Mouse (Mus musculus): ENCODE measurements around the gene Gprc5b. TPM values are rescaled to one million over a fixed set of nuclear protein-coding genes. Genes with fewer than 3 reads are reported as not detected.

Gene Gprc5b
- polyA plus RNA-seq, 1 experiment from 2014 or later: 8.0 TPM

- H3K27ac ChIP-seq: no peak overlapping the region
- no peak overlapping the region for H3K9ac ChIP-seq
- no peaks in the 10 kb centered on the region for H3K4me1 ChIP-seq
- H3K27me3 ChIP-seq: no peaks in the 10 kb centered on the region
- WGBS: 79% methylated on average over 4 of the region's 4 CpGs
- H3K4me2 ChIP-seq (replicated peaks): no peak overlapping the region
- peaks cover 33% of the 10 kb centered on the region for H3K36me3 ChIP-seq
- no peak for ATAC-seq (ENCODE audit: low FRiP score, low read depth)
- no peaks in the 10 kb centered on the region for H3K9me3 ChIP-seq
- no peak overlapping the region for H3K4me3 ChIP-seq
These were observed 9.2 kb downstream of the Gprc5b start for GRCm38 (mm10) chr7:118985786-118986185.

- Histone ChIP-seq H3K4me1 (no peaks in the 10 kb centered on the region), H3K27ac (no peak overlapping the region), H3K4me3 (no peak overlapping the region), H3K9ac (no peak overlapping the region), H3K9me3 (no peaks in the 10 kb centered on the region), H3K36me3 (peaks cover 34% of the 10 kb centered on the region), H3K4me2 (replicated peaks) (no peak overlapping the region), H3K27me3 (no peaks in the 10 kb centered on the region)
- WGBS: 92% methylated on average over 19 of the region's 19 CpGs
- ATAC-seq (ENCODE audit: low FRiP score, low read depth): no peak; the same call in 1 of the 2 replicates
These were observed 11.1 kb downstream of the Gprc5b start for GRCm38 (mm10) chr7:118983961-118984360.

- no peak overlapping the region for H3K4me2 ChIP-seq (replicated peaks)
- H3K27me3 ChIP-seq: no peaks in the 10 kb centered on the region
- no peak overlapping the region for H3K4me3 ChIP-seq
- H3K4me1 ChIP-seq: no peaks in the 10 kb centered on the region
- H3K9me3 ChIP-seq: no peaks in the 10 kb centered on the region
- no peak for ATAC-seq (ENCODE audit: low FRiP score, low read depth)
- 85% methylated on average over 4 of the region's 4 CpGs for WGBS
- no peak overlapping the region for H3K27ac ChIP-seq
- H3K36me3 ChIP-seq: peaks cover 37% of the 10 kb centered on the region
- H3K9ac ChIP-seq: no peak overlapping the region
These were observed 12.4 kb downstream of the Gprc5b start for GRCm38 (mm10) chr7:118982586-118982985.

GRCm38 (mm10) chr7:118981831-118982230 is 13.2 kb downstream of the Gprc5b start:
- H3K27me3 ChIP-seq: no peaks in the 10 kb centered on the region
- peaks cover 3% of the 10 kb centered on the region; the same call in 1 of the 2 replicates for H3K4me1 ChIP-seq
- H3K4me3 ChIP-seq: no peak overlapping the region
- H3K9me3 ChIP-seq: no peaks in the 10 kb centered on the region
- peaks cover 37% of the 10 kb centered on the region for H3K36me3 ChIP-seq
- no peak overlapping the region for H3K9ac ChIP-seq
- ATAC-seq (ENCODE audit: low FRiP score, low read depth): no peak
- no peak overlapping the region for H3K27ac ChIP-seq
- no peak overlapping the region for H3K4me2 ChIP-seq (replicated peaks)
- WGBS: 92% methylated on average over 5 of the region's 5 CpGs

GRCm38 (mm10) chr7:118981346-118981745 is 13.7 kb downstream of the Gprc5b start:
- ATAC-seq (ENCODE audit: low FRiP score, low read depth): no peak
- H3K27me3 ChIP-seq: no peaks in the 10 kb centered on the region
- no peaks in the 10 kb centered on the region for H3K9me3 ChIP-seq
- H3K9ac ChIP-seq: no peak overlapping the region
- WGBS: 75% methylated on average over 4 of the region's 4 CpGs
- H3K4me2 ChIP-seq (replicated peaks): no peak overlapping the region
- H3K4me1 ChIP-seq: peaks cover 8% of the 10 kb centered on the region
- H3K27ac ChIP-seq: no peak overlapping the region
- H3K36me3 ChIP-seq: peaks cover 37% of the 10 kb centered on the region
- H3K4me3 ChIP-seq: no peak overlapping the region

GRCm38 (mm10) chr7:118979708-118980107 is 15.3 kb downstream of the Gprc5b start:
- Histone ChIP-seq H3K9me3 (no peaks in the 10 kb centered on the region), H3K36me3 (peaks cover 41% of the 10 kb centered on the region), H3K4me3 (no peak overlapping the region), H3K27ac (no peak overlapping the region), H3K4me2 (replicated peaks) (no peak overlapping the region), H3K4me1 (peaks cover 11% of the 10 kb centered on the region), H3K27me3 (no peaks in the 10 kb centered on the region), H3K9ac (no peak overlapping the region)
- no peak for ATAC-seq (ENCODE audit: low FRiP score, low read depth)
- WGBS: 85% methylated on average over 9 of the region's 9 CpGs

- Histone ChIP-seq H3K27ac (no peak overlapping the region), H3K9me3 (no peaks in the 10 kb centered on the region), H3K4me2 (replicated peaks) (no peak overlapping the region), H3K4me3 (no peak overlapping the region), H3K4me1 (peaks cover 11% of the 10 kb centered on the region), H3K9ac (no peak overlapping the region), H3K36me3 (peaks cover 45% of the 10 kb centered on the region), H3K27me3 (no peaks in the 10 kb centered on the region)
- ATAC-seq (ENCODE audit: low FRiP score, low read depth): no peak
- 80% methylated on average over 7 of the region's 7 CpGs for WGBS
These were observed 15.9 kb downstream of the Gprc5b start for GRCm38 (mm10) chr7:118979121-118979520.

GRCm38 (mm10) chr7:118977167-118977543 is 17.9 kb downstream of the Gprc5b start:
- no peaks in the 10 kb centered on the region for H3K27me3 ChIP-seq
- no peak overlapping the region for H3K4me2 ChIP-seq (replicated peaks)
- H3K9ac ChIP-seq: no peak overlapping the region
- no peaks in the 10 kb centered on the region for H3K9me3 ChIP-seq
- WGBS: 74% methylated on average over 10 of the region's 10 CpGs
- no peak overlapping the region for H3K27ac ChIP-seq
- H3K4me1 ChIP-seq: peaks cover 11% of the 10 kb centered on the region
- no peak for ATAC-seq (ENCODE audit: low FRiP score, low read depth)
- H3K36me3 ChIP-seq: peaks cover 42% of the 10 kb centered on the region
- no peak overlapping the region for H3K4me3 ChIP-seq

- peak overlapping the region; percentile 22; the same call in 1 of the 2 replicates for H3K27ac ChIP-seq
These were observed 18.4 kb downstream of the Gprc5b start for GRCm38 (mm10) chr7:118976414-118977166.

GRCm38 (mm10) chr7:118975837-118976236 is 19.2 kb downstream of the Gprc5b start:
- Histone ChIP-seq H3K4me3 (no peak overlapping the region), H3K36me3 (peaks cover 38% of the 10 kb centered on the region), H3K4me2 (replicated peaks) (no peak overlapping the region), H3K9ac (no peak overlapping the region), H3K9me3 (no peaks in the 10 kb centered on the region), H3K27me3 (no peaks in the 10 kb centered on the region), H3K27ac (0 out of 2 replicates have a peak overlapping the region, but pooled peaks have one; percentile 22), H3K4me1 (peaks cover 11% of the 10 kb centered on the region)
- no peak for ATAC-seq (ENCODE audit: low FRiP score, low read depth)
- 65% methylated on average over 3 of the region's 3 CpGs for WGBS

More at GRCm38 (mm10) chr7:118976414-118977166, 18.4 kb downstream of the Gprc5b start:
- Histone ChIP-seq H3K4me1 (peaks cover 11% of the 10 kb centered on the region), H3K9me3 (no peaks in the 10 kb centered on the region), H3K4me2 (replicated peaks) (peak overlapping the region; percentile 16; the same call in 1 of the 2 replicates), H3K36me3 (peaks cover 39% of the 10 kb centered on the region), H3K4me3 (no peak overlapping the region), H3K27me3 (no peaks in the 10 kb centered on the region), H3K9ac (peak overlapping the region; percentile 25; the same call in 1 of the 2 replicates)
- WGBS: 52% methylated on average over 14 of the region's 14 CpGs
- ATAC-seq (ENCODE audit: low FRiP score, low read depth): no peak; the same call in 1 of the 2 replicates

- ATAC-seq (ENCODE audit: low FRiP score, low read depth): no peak
- no peak overlapping the region for H3K9ac ChIP-seq
- no peak overlapping the region for H3K4me2 ChIP-seq (replicated peaks)
- 92% methylated on average over 4 of the region's 4 CpGs for WGBS
- H3K27me3 ChIP-seq: no peaks in the 10 kb centered on the region
- no peaks in the 10 kb centered on the region for H3K9me3 ChIP-seq
- H3K4me1 ChIP-seq: peaks cover 11% of the 10 kb centered on the region
- H3K27ac ChIP-seq: no peak overlapping the region
- H3K4me3 ChIP-seq: no peak overlapping the region
- peaks cover 35% of the 10 kb centered on the region for H3K36me3 ChIP-seq
These were observed 21.6 kb downstream of the Gprc5b start for GRCm38 (mm10) chr7:118973377-118973776.

- ATAC-seq (ENCODE audit: low FRiP score, low read depth): no peak
These were observed 22.7 kb downstream of the Gprc5b start for GRCm38 (mm10) chr7:118972306-118972705.

More at GRCm38 (mm10) chr7:118972306-118972705, 22.7 kb downstream of the Gprc5b start:
- no peak overlapping the region for H3K4me3 ChIP-seq
- H3K27ac ChIP-seq: no peak overlapping the region
- peaks cover 11% of the 10 kb centered on the region for H3K4me1 ChIP-seq
- no peaks in the 10 kb centered on the region for H3K9me3 ChIP-seq
- 72% methylated on average over 5 of the region's 5 CpGs for WGBS
- H3K36me3 ChIP-seq: peaks cover 34% of the 10 kb centered on the region
- H3K9ac ChIP-seq: no peak overlapping the region
- no peak overlapping the region for H3K4me2 ChIP-seq (replicated peaks)
- H3K27me3 ChIP-seq: no peaks in the 10 kb centered on the region

Measured in limb, embryonic 13.5 days (tissue).